Mouse (Mus musculus) CH12.LX (cell line): ENCODE results near the gene Dhx35.

Experiments
- BHLHE40 ChIP-seq: IDR thresholded peaks from 2 replicates; pipeline ENCODE4 v1.6.1; 2011; ENCODE audit warnings: mild to moderate bottlenecking, low read depth, low read length, improper control_type of control experiment
- CHD2 ChIP-seq: IDR thresholded peaks from 2 replicates; pipeline ENCODE4 v1.6.1; 2011; ENCODE audit warnings: low read length, improper control_type of control experiment
- CTCF ChIP-seq, 2 experiments: IDR thresholded peaks in 1 of 2; conservative IDR thresholded peaks in 1 of 2; 2 replicates each; pipeline ENCODE4 v1.5.1; 2011 to 2012; ENCODE audit warnings: low read depth in 2 of 2, low read length in 2 of 2, improper control_type of control experiment in 1 of 2, inconsistent platforms in 1 of 2, mild to moderate bottlenecking in 1 of 2, moderate library complexity in 1 of 2
- EP300 ChIP-seq: IDR thresholded peaks from 2 replicates; pipeline ENCODE4 v1.6.1; 2011; ENCODE audit warnings: low read length, improper control_type of control experiment
- MAX ChIP-seq: IDR thresholded peaks from 2 replicates; pipeline ENCODE4 v1.6.1; 2011; ENCODE audit warnings: low read length, improper control_type of control experiment
- MYC ChIP-seq: IDR thresholded peaks from 2 replicates; pipeline ENCODE4 v1.6.1; 2011; ENCODE audit warnings: low read depth, mild to moderate bottlenecking, improper control_type of control experiment, low read length
- NRF1 ChIP-seq: IDR thresholded peaks from 2 replicates; pipeline ENCODE4 v1.6.1; 2014; ENCODE audit warnings: low read depth, mild to moderate bottlenecking, inconsistent platforms, low read length, improper control_type of control experiment, moderate library complexity
- POLR2A ChIP-seq: IDR thresholded peaks from 2 replicates; pipeline ENCODE4 v1.6.1; 2011; ENCODE audit warnings: low read depth, mild to moderate bottlenecking, improper control_type of control experiment, low read length
- SMC3 ChIP-seq: IDR thresholded peaks from 2 replicates; pipeline ENCODE4 v1.6.1; 2011; ENCODE audit warnings: low read depth, low read length, improper control_type of control experiment
- TCF12 ChIP-seq: IDR thresholded peaks from 2 replicates; pipeline ENCODE4 v1.6.1; 2014; ENCODE audit warnings: low read depth, mild to moderate bottlenecking, inconsistent platforms, low read length, improper control_type of control experiment
- USF1 ChIP-seq: IDR thresholded peaks from 2 replicates; pipeline ENCODE4 v1.6.1; 2014; ENCODE audit warnings: low read depth, mild to moderate bottlenecking, inconsistent platforms, low read length, improper control_type of control experiment
- USF2 ChIP-seq: conservative IDR thresholded peaks from 2 replicates; pipeline ENCODE4 v1.6.1; 2011; ENCODE audit warnings: low read depth, low read length, improper control_type of control experiment

DNA sequence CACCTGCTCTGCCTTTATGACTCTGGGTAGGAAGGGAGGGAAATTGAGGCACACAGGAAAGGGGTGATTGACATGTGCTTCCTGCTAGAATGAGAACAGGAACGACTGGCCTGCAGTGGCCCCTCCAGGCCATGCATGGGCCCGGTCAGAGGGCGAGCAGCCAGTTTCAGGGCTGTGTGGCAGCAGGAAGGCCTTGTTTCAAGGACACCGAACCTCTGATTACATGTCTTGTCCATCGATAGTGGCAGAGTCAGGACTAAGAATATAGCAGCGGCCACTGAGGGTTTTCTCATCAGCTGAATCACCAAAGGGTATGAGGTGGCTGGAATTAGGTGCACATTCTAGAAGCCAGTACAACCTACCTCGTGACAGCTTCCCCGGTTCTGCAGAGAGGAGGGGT is 19.7 kb upstream of the Dhx35 start:
- no peak for TF ChIP-seq EP300
- TF ChIP-seq USF1: no peak
- TF ChIP-seq TCF12: no peak
- no peak for TF ChIP-seq MAX
- no peak for TF ChIP-seq SMC3
- TF ChIP-seq BHLHE40: no peak
- TF ChIP-seq CTCF (conservative IDR thresholded peaks at IDR 0.05 in 1 of 2, IDR thresholded peaks at IDR 0.05 in 1 of 2; ENCODE audit: low read depth in 2 of 2, low read length in 2 of 2): no peak
- TF ChIP-seq USF2: no peak
- TF ChIP-seq POLR2A: no peak
- TF ChIP-seq CHD2: no peak
- TF ChIP-seq NRF1: no peak
- TF ChIP-seq MYC: no peak
